ENCODE assay signal across 9 mouse cellular contexts in genomic region chr4:22835381-22836123, GRCm38 (mm10).
A peak's percentile ranks its signal among the peaks of the same experiment; 100 is the strongest.
DNase-seq lines count a peak whose midpoint lies in the region; ATAC-seq and TF ChIP-seq lines count a peak whose summit lies in the region.
"Had no signal": no experiment of that assay in that cellular context is flagged by ENCODE, and none has a peak within 500 bp of the region (broad histone marks: within the 10 kb centered on the region; RNA-seq: fewer than 3 reads in every experiment).

No protein-coding gene starts in this region.

- no peaks in the 10 kb centered on the region for H3K27me3 ChIP-seq in embryonic facial prominence, embryonic 12.5 days
- H3K27me3 ChIP-seq in hindbrain, embryonic 13.5 days = no peaks in the 10 kb centered on the region
- no peaks in the 10 kb centered on the region for H3K27me3 ChIP-seq in midbrain, postnatal 0 days (ENCODE audit: insufficient read depth, low read length)
- H3K27me3 ChIP-seq: limb, embryonic 15.5 days had no signal

- TF ChIP-seq CTCF in midbrain, postnatal 0 days (IDR thresholded peaks at IDR 0.05) = no peak

- H3K4me1 ChIP-seq in embryonic facial prominence, embryonic 12.5 days = 0 out of 2 replicates have a peak, but pooled peaks cover 6% of the 10 kb centered on the region
- H3K4me1 ChIP-seq in hindbrain, embryonic 13.5 days (replicated peaks) = peaks cover 19% of the 10 kb centered on the region
- H3K4me1 ChIP-seq in midbrain, postnatal 0 days (ENCODE audit: insufficient read depth, low read length) = no peaks in the 10 kb centered on the region
- H3K4me1 ChIP-seq: limb, embryonic 15.5 days had no signal

- H3K4me2 ChIP-seq in embryonic facial prominence, embryonic 12.5 days (replicated peaks) = peak overlapping the region; percentile 32
- peak overlapping the region; percentile 47 for H3K4me2 ChIP-seq in hindbrain, embryonic 13.5 days
- peak overlapping the region; percentile 48 for H3K4me2 ChIP-seq in midbrain, postnatal 0 days (ENCODE audit: low read depth, low read length, poor library complexity, severe bottlenecking)
- H3K4me2 ChIP-seq: limb, embryonic 15.5 days had no signal

- H3K9ac ChIP-seq in embryonic facial prominence, embryonic 12.5 days = no peak overlapping the region
- H3K9ac ChIP-seq in hindbrain, embryonic 13.5 days = peak overlapping the region; percentile 25
- no peak overlapping the region for H3K9ac ChIP-seq in midbrain, postnatal 0 days (replicated peaks; ENCODE audit: low read length, poor library complexity, severe bottlenecking)
- H3K9ac ChIP-seq: limb, embryonic 15.5 days had no signal

- H3K27ac ChIP-seq in embryonic facial prominence, embryonic 12.5 days = no peak overlapping the region
- H3K27ac ChIP-seq in hindbrain, embryonic 13.5 days = peak overlapping the region; percentile 72
- H3K27ac ChIP-seq in midbrain, postnatal 0 days (ENCODE audit: low read depth, low read length) = no peak overlapping the region
- H3K27ac ChIP-seq: limb, embryonic 15.5 days had no signal

- H3K4me3 ChIP-seq in embryonic facial prominence, embryonic 12.5 days = no peak overlapping the region
- H3K4me3 ChIP-seq in hindbrain, embryonic 13.5 days = peak overlapping the region; percentile 24
- peak overlapping the region; percentile 30 for H3K4me3 ChIP-seq in midbrain, postnatal 0 days (ENCODE audit: low read depth, low read length)
- H3K4me3 ChIP-seq: limb, embryonic 15.5 days had no signal

- peak; percentile 83 for DNase-seq in heart, adult 11 months
- no peak for DNase-seq in heart, postnatal 36 days
- peak; percentile 68 for DNase-seq in midbrain, postnatal 0 days (ENCODE audit: low spot score)
- DNase-seq in MN1 (ENCODE audit: low spot score) = no peak

- intact Hi-C loops in heart, postnatal 36 days (cut with DNase I) = no loop called here

- no peaks in the 10 kb centered on the region for H3K36me3 ChIP-seq in embryonic facial prominence, embryonic 12.5 days
- no peaks in the 10 kb centered on the region for H3K36me3 ChIP-seq in hindbrain, embryonic 13.5 days
- no peaks in the 10 kb centered on the region for H3K36me3 ChIP-seq in midbrain, postnatal 0 days (ENCODE audit: insufficient read depth, low read length)
- H3K36me3 ChIP-seq: limb, embryonic 15.5 days had no signal

- no peaks in the 10 kb centered on the region for H3K9me3 ChIP-seq in embryonic facial prominence, embryonic 12.5 days
- H3K9me3 ChIP-seq in hindbrain, embryonic 13.5 days = no peaks in the 10 kb centered on the region
- H3K9me3 ChIP-seq in midbrain, postnatal 0 days (ENCODE audit: low read length) = no peaks in the 10 kb centered on the region
- H3K9me3 ChIP-seq: limb, embryonic 15.5 days had no signal

- ATAC-seq in embryonic facial prominence, embryonic 12.5 days (ENCODE audit: insufficient number of reproducible peaks, insufficient read depth, low FRiP score, low TSS enrichment) = peak; percentile 69
- ATAC-seq in hindbrain, embryonic 13.5 days (ENCODE audit: low FRiP score) = peak; percentile 89
- ATAC-seq in midbrain, postnatal 0 days (ENCODE audit: low FRiP score) = peak; percentile 72
- ATAC-seq in megakaryocyte progenitor cell, adult 5-6 weeks (replicated peaks; ENCODE audit: poor library complexity) = no peak
- ATAC-seq in erythroid progenitor cell, adult 5-6 weeks (replicated peaks; ENCODE audit: low FRiP score, poor library complexity, severe bottlenecking) = no peak

- 5% methylated on average over 9 of the region's 9 CpGs for WGBS in embryonic facial prominence, embryonic 12.5 days
- WGBS in hindbrain, embryonic 13.5 days = under 1% methylated on average over 9 of the region's 9 CpGs
- WGBS in midbrain, postnatal 0 days = 4% methylated on average over 9 of the region's 9 CpGs

Comparison
In these comparisons a context has a peak if more than half of its experiments do, and no peak if none do; other contexts are left out.
1. DNase-seq: peak in heart, adult 11 months (single experiment) and midbrain, postnatal 0 days (single experiment); none in heart, postnatal 36 days (0 of 2) and MN1 (single experiment).
2. ATAC-seq: peak in embryonic facial prominence, embryonic 12.5 days (single experiment), hindbrain, embryonic 13.5 days (single experiment) and midbrain, postnatal 0 days (single experiment); none in megakaryocyte progenitor cell, adult 5-6 weeks (single experiment) and erythroid progenitor cell, adult 5-6 weeks (single experiment).
3. Peak in every context shown above with its lines, with median percentiles within 50 percentile points of each other: H3K4me2 ChIP-seq.